Mouse (Mus musculus): Measurements from ENCODE around the gene Zfp968. TPM values are rescaled to one million over a fixed set of nuclear protein-coding genes. Genes with fewer than 3 reads are reported as not detected.

Zfp968 gene
- polyA plus RNA-seq (2017; shearing (Covaris generic)) = 5.5 TPM

GRCm38 (mm10) chr2:175372136-175372535, at the start of gene Zfp968:
TSS of gene Zfp968 (plus strand) at chr2:175372436.

GRCm38 (mm10) chr2:175338097-175338496, 34.1 kb upstream of the Zfp968 start, which contains the start of gene Gm4631:
TSS of gene Gm4631 (minus strand) at chr2:175338197.

Other genes starting within 250 kb of the Zfp968 start
- gene Gm14399, start 230.4 kb upstream of the Zfp968 start, polyA plus RNA-seq (2017; shearing (Covaris generic)) = 7.8 TPM
- 0.07 TPM for gene Gm14443, start 196.6 kb upstream of the Zfp968 start, polyA plus RNA-seq (2017; shearing (Covaris generic))
- gene Gm14391, start 165.5 kb upstream of the Zfp968 start, polyA plus RNA-seq (2017; shearing (Covaris generic)) = 7.0 TPM
- gene Gm14440, start 97.3 kb upstream of the Zfp968 start, polyA plus RNA-seq (2017; shearing (Covaris generic)) = 6.5 TPM
- 20.2 TPM for gene Gm4631, start 34.2 kb upstream of the Zfp968 start, polyA plus RNA-seq (2017; shearing (Covaris generic))
- gene Gm4724, start 63.4 kb downstream of the Zfp968 start, polyA plus RNA-seq (2017; shearing (Covaris generic)) = 7.4 TPM
- 6.5 TPM for gene Zfp965, start 97.5 kb downstream of the Zfp968 start, polyA plus RNA-seq (2017; shearing (Covaris generic))

Measured in inflammation-experienced regulatory T-cells, adult 16 weeks (primary cell).